Comparison of ENCODE assay signal across 18 mouse cellular contexts in the genomic region with DNA sequence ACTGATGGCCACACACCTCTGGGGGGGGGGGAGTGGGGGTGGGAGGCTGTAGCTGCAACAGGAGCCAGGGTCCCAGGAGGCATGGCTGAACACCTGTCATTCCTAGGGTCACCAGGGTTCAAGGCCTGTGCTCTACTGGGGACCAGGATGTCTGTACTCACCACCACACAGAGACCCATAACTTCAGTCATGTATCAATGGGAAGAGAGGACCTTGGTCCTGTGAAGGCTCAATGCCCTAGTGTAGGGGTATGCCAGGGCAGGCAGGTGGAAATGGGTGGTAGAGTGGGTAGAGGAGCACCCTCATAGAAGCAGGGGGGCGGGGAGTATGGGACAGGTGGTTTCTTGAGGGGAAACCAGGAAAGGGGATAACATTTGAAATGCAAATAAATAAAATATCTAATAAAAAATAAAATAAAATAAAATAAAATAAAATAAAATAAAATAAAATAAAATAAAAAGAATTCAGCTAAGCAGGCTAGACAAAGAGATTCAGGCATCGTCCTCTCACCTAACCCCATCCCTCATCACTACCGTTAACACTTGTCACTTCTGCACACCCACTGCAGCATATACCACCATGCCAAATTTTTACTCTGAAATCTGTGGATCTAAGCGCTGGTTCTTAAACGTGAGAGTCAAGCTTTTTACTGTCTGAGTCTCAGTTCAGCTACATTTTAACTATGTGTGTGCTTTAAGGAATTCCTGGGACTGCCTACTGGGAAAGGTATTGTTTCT.
DNase-seq lines count a peak whose midpoint lies in the region; ATAC-seq lines count a peak whose summit lies in the region.
"Had no signal": no experiment of that assay in that cellular context is flagged by ENCODE, and none has a peak within 500 bp of the region (broad histone marks: within the 10 kb centered on the region; RNA-seq: fewer than 3 reads in every experiment).

No protein-coding gene starts in this region.

- H3K36me3 ChIP-seq in embryonic facial prominence, embryonic 11.5 days (replicated peaks; ENCODE audit: control insufficient read depth, insufficient read depth, low read depth, low read length), result no peaks in the 10 kb centered on the region
- H3K36me3 ChIP-seq in embryonic facial prominence, embryonic 10.5 days (replicated peaks), result no peaks in the 10 kb centered on the region
- H3K36me3 ChIP-seq in kidney, embryonic 16.5 days (ENCODE audit: insufficient read depth, low read length), result no peaks in the 10 kb centered on the region
- no peaks in the 10 kb centered on the region for H3K36me3 ChIP-seq in hindbrain, embryonic 14.5 days (replicated peaks; ENCODE audit: control insufficient read depth, insufficient read depth)
- no peaks in the 10 kb centered on the region for H3K36me3 ChIP-seq in intestine, embryonic 15.5 days
- H3K36me3 ChIP-seq: limb, embryonic 13.5 days had no signal

- no peak overlapping the region for H3K9ac ChIP-seq in embryonic facial prominence, embryonic 11.5 days (replicated peaks; ENCODE audit: low read length)
- H3K9ac ChIP-seq in kidney, embryonic 16.5 days (replicated peaks; ENCODE audit: low read length), result no peak overlapping the region
- no peak overlapping the region for H3K9ac ChIP-seq in hindbrain, embryonic 14.5 days
- H3K9ac ChIP-seq in intestine, embryonic 15.5 days, result no peak overlapping the region
- H3K9ac ChIP-seq: limb, embryonic 13.5 days; liver, postnatal 0 days had no signal

- H3K4me3 ChIP-seq in embryonic facial prominence, embryonic 11.5 days (ENCODE audit: low read depth, low read length), result no peak overlapping the region
- H3K4me3 ChIP-seq in embryonic facial prominence, embryonic 10.5 days, result no peak overlapping the region
- H3K4me3 ChIP-seq in kidney, embryonic 16.5 days (ENCODE audit: low read length), result no peak overlapping the region
- no peak overlapping the region for H3K4me3 ChIP-seq in hindbrain, embryonic 14.5 days (replicated peaks; ENCODE audit: low read length)
- H3K4me3 ChIP-seq in intestine, embryonic 15.5 days (replicated peaks), result no peak overlapping the region
- H3K4me3 ChIP-seq: limb, embryonic 13.5 days had no signal

- 84% methylated on average over 5 of the region's 5 CpGs for WGBS in embryonic facial prominence, embryonic 11.5 days
- WGBS in embryonic facial prominence, embryonic 10.5 days, result 83% methylated on average over 5 of the region's 5 CpGs
- WGBS in kidney, embryonic 16.5 days, result 65% methylated on average over 5 of the region's 5 CpGs
- WGBS in hindbrain, embryonic 14.5 days, result 86% methylated on average over 5 of the region's 5 CpGs
- 78% methylated on average over 5 of the region's 5 CpGs for WGBS in intestine, embryonic 15.5 days

- H3K9me3 ChIP-seq in embryonic facial prominence, embryonic 11.5 days (replicated peaks; ENCODE audit: control insufficient read depth, low read length), result no peaks in the 10 kb centered on the region
- H3K9me3 ChIP-seq in embryonic facial prominence, embryonic 10.5 days, result no peaks in the 10 kb centered on the region
- no peaks in the 10 kb centered on the region for H3K9me3 ChIP-seq in kidney, embryonic 16.5 days (ENCODE audit: low read length)
- H3K9me3 ChIP-seq in hindbrain, embryonic 14.5 days (ENCODE audit: control insufficient read depth, low read length), result no peaks in the 10 kb centered on the region
- no peaks in the 10 kb centered on the region for H3K9me3 ChIP-seq in intestine, embryonic 15.5 days
- H3K9me3 ChIP-seq: limb, embryonic 13.5 days had no signal

- no peaks in the 10 kb centered on the region for H3K27me3 ChIP-seq in embryonic facial prominence, embryonic 11.5 days (ENCODE audit: control insufficient read depth, insufficient read depth, low read length)
- H3K27me3 ChIP-seq in embryonic facial prominence, embryonic 10.5 days (replicated peaks; ENCODE audit: low read depth, poor library complexity, severe bottlenecking), result no peaks in the 10 kb centered on the region
- H3K27me3 ChIP-seq in kidney, embryonic 16.5 days (ENCODE audit: insufficient read depth, low read length), result no peaks in the 10 kb centered on the region
- H3K27me3 ChIP-seq in hindbrain, embryonic 14.5 days (ENCODE audit: control insufficient read depth, insufficient read depth, low read length), result no peaks in the 10 kb centered on the region
- no peaks in the 10 kb centered on the region for H3K27me3 ChIP-seq in intestine, embryonic 15.5 days (replicated peaks)
- H3K27me3 ChIP-seq: limb, embryonic 13.5 days had no signal

- DNase-seq in embryonic facial prominence, embryonic 11.5 days (ENCODE audit: low spot score), result no peak
- no peak for DNase-seq in embryonic facial prominence, embryonic 10.5 days (ENCODE audit: low spot score)
- no peak for DNase-seq in kidney, postnatal 14 days
- peak; percentile 1 for DNase-seq in brain, adult 2 months (ENCODE audit: low read depth, low spot score)
- no peak for DNase-seq in hindbrain, embryonic 14.5 days (ENCODE audit: low spot score)
- DNase-seq in Muller cell, postnatal 12 days (ENCODE audit: inconsistent ontology term), result no peak
- DNase-seq: adrenal gland, postnatal 25 days; cerebellum, adult 9-11 months; embryo, embryonic 11 days; gastrocnemius, postnatal 25 days; kidney, adult 11 months; liver, postnatal 0 days; retina, postnatal 1 day; thymus, postnatal 25 days had no signal

- no peak overlapping the region for H3K27ac ChIP-seq in embryonic facial prominence, embryonic 11.5 days (replicated peaks; ENCODE audit: low read depth, low read length)
- no peak overlapping the region for H3K27ac ChIP-seq in embryonic facial prominence, embryonic 10.5 days (replicated peaks)
- H3K27ac ChIP-seq in kidney, embryonic 16.5 days (ENCODE audit: low read length), result no peak overlapping the region
- H3K27ac ChIP-seq in hindbrain, embryonic 14.5 days, result no peak overlapping the region
- no peak overlapping the region for H3K27ac ChIP-seq in intestine, embryonic 15.5 days
- H3K27ac ChIP-seq: limb, embryonic 13.5 days had no signal

- H3K4me1 ChIP-seq in embryonic facial prominence, embryonic 11.5 days (ENCODE audit: control insufficient read depth, insufficient read depth, low read length), result no peaks in the 10 kb centered on the region
- H3K4me1 ChIP-seq in embryonic facial prominence, embryonic 10.5 days, result no peaks in the 10 kb centered on the region
- no peaks in the 10 kb centered on the region for H3K4me1 ChIP-seq in kidney, embryonic 16.5 days (ENCODE audit: insufficient read depth, low read length)
- no peaks in the 10 kb centered on the region for H3K4me1 ChIP-seq in hindbrain, embryonic 14.5 days (replicated peaks; ENCODE audit: control insufficient read depth, insufficient read depth, low read length)
- no peaks in the 10 kb centered on the region for H3K4me1 ChIP-seq in intestine, embryonic 15.5 days (replicated peaks)
- H3K4me1 ChIP-seq: limb, embryonic 13.5 days had no signal

- 0 out of 2 replicates have a peak, but pooled peaks have one; percentile 52 for ATAC-seq in embryonic facial prominence, embryonic 11.5 days (replicated peaks; ENCODE audit: insufficient number of reproducible peaks, low FRiP score, low TSS enrichment, low read depth)
- ATAC-seq in kidney, embryonic 16.5 days (ENCODE audit: low FRiP score, low TSS enrichment), result peak; percentile 61; the same call in 1 of the 2 replicates
- 0 out of 2 replicates have a peak, but pooled peaks have one; percentile 57 for ATAC-seq in hindbrain, embryonic 14.5 days (ENCODE audit: low FRiP score)
- ATAC-seq in intestine, embryonic 15.5 days, result no peak
- ATAC-seq: liver, postnatal 0 days had no signal

- no peak overlapping the region for H3K4me2 ChIP-seq in embryonic facial prominence, embryonic 11.5 days (ENCODE audit: low read depth, low read length)
- H3K4me2 ChIP-seq in kidney, embryonic 16.5 days (replicated peaks; ENCODE audit: low read depth, low read length), result no peak overlapping the region
- no peak overlapping the region for H3K4me2 ChIP-seq in hindbrain, embryonic 14.5 days (replicated peaks)
- no peak overlapping the region for H3K4me2 ChIP-seq in intestine, embryonic 15.5 days (replicated peaks)
- H3K4me2 ChIP-seq: heart, embryonic 11.5 days; limb, embryonic 13.5 days had no signal
